Mouse (Mus musculus): Measurements from ENCODE around the gene Utp6. TPM values are rescaled to one million over a fixed set of nuclear protein-coding genes. Genes with fewer than 3 reads are reported as not detected.
"Not testable (repeated sequence)": the region's sequence is repeated elsewhere in the genome, so short reads cannot be mapped to it uniquely, and the experiment has no call there.

Gene Utp6
- polyA plus RNA-seq (2012; rRNA removed), result 24.7 and 27.8 TPM in 2 replicates

- peak; percentile 95 to 100 for DNase-seq (ENCODE audit: extremely low spot score in 1 of 2, low spot score in 1 of 2)
These were observed at the start of gene Utp6 for GRCm38 (mm10) chr11:79962125-79962876. TSS of gene Utp6 (minus strand) at chr11:79962390.

GRCm38 (mm10) chr11:79994271-79994988 lies 32.2 kb upstream of the Utp6 start:
- DNase-seq (ENCODE audit: extremely low spot score in 1 of 2, low spot score in 1 of 2), result no peak

- DNase-seq (ENCODE audit: extremely low spot score in 1 of 2, low spot score in 1 of 2), result no peak
These were observed 31.4 kb upstream of the Utp6 start for GRCm38 (mm10) chr11:79993356-79994270.

- DNase-seq (ENCODE audit: extremely low spot score in 1 of 2, low spot score in 1 of 2), result peak; percentile 79 to 93
These were observed 30.6 kb upstream of the Utp6 start, which contains the start of gene Suz12 for GRCm38 (mm10) chr11:79992592-79993355. TSS of gene Suz12 (plus strand) at chr11:79993106.

- DNase-seq (ENCODE audit: extremely low spot score in 1 of 2, low spot score in 1 of 2), result no peak
These were observed 29.9 kb upstream of the Utp6 start for GRCm38 (mm10) chr11:79992035-79992591.

- DNase-seq (ENCODE audit: extremely low spot score in 1 of 2, low spot score in 1 of 2), result no peak
These were observed 29.4 kb upstream of the Utp6 start for GRCm38 (mm10) chr11:79991600-79991999.

- DNase-seq (ENCODE audit: extremely low spot score in 1 of 2, low spot score in 1 of 2), result no peak
These were observed 27.9 kb upstream of the Utp6 start for GRCm38 (mm10) chr11:79990120-79990519.

GRCm38 (mm10) chr11:79987896-79988295 lies 25.7 kb upstream of the Utp6 start:
- no peak for DNase-seq (ENCODE audit: extremely low spot score in 1 of 2, low spot score in 1 of 2)

GRCm38 (mm10) chr11:79986886-79987285 lies 24.7 kb upstream of the Utp6 start:
- DNase-seq (ENCODE audit: extremely low spot score in 1 of 2, low spot score in 1 of 2), result no peak

GRCm38 (mm10) chr11:79977747-79978146 lies 15.6 kb upstream of the Utp6 start:
- not testable (repeated sequence) for DNase-seq (ENCODE audit: extremely low spot score in 1 of 2, low spot score in 1 of 2)

GRCm38 (mm10) chr11:79977061-79977460 lies 14.9 kb upstream of the Utp6 start:
- DNase-seq (ENCODE audit: extremely low spot score in 1 of 2, low spot score in 1 of 2), result not testable (repeated sequence)

- DNase-seq (ENCODE audit: extremely low spot score in 1 of 2, low spot score in 1 of 2), result not testable (repeated sequence)
These were observed 14.5 kb upstream of the Utp6 start for GRCm38 (mm10) chr11:79976645-79977044.

GRCm38 (mm10) chr11:79976222-79976621 lies 14.0 kb upstream of the Utp6 start:
- DNase-seq (ENCODE audit: extremely low spot score in 1 of 2, low spot score in 1 of 2), result no peak

GRCm38 (mm10) chr11:79975377-79975776 lies 13.2 kb upstream of the Utp6 start:
- DNase-seq (ENCODE audit: extremely low spot score in 1 of 2, low spot score in 1 of 2), result no peak

- peak in 1 of 2 experiments; percentile 28 for DNase-seq (ENCODE audit: extremely low spot score in 1 of 2, low spot score in 1 of 2)
These were observed 11.7 kb upstream of the Utp6 start for GRCm38 (mm10) chr11:79973626-79974476.

- no peak for DNase-seq (ENCODE audit: extremely low spot score in 1 of 2, low spot score in 1 of 2)
These were observed 10.9 kb upstream of the Utp6 start for GRCm38 (mm10) chr11:79973133-79973532.

- no peak for DNase-seq (ENCODE audit: extremely low spot score in 1 of 2, low spot score in 1 of 2)
These were observed 5.6 kb upstream of the Utp6 start for GRCm38 (mm10) chr11:79967752-79968151.

- DNase-seq (ENCODE audit: extremely low spot score in 1 of 2, low spot score in 1 of 2), result peak in 1 of 2 experiments; percentile 65
These were observed 3.7 kb upstream of the Utp6 start for GRCm38 (mm10) chr11:79965896-79966295.

All from frontal cortex, adult 2 months (tissue).